Mouse (Mus musculus) embryonic fibroblast, embryonic 13.5 days (primary cell): ENCODE data around the gene Fbxw4.

Source experiments
- CTCF ChIP-seq: IDR thresholded peaks from 2 replicates; pipeline ENCODE4 v1.5.1; 2011; ENCODE audit warnings: mild to moderate bottlenecking, control low read depth, low read length, moderate library complexity, borderline replicate concordance; ENCODE audit not compliant: insufficient read depth
- POLR2A ChIP-seq: IDR thresholded peaks from 2 replicates; pipeline ENCODE4 v1.6.1; 2011; ENCODE audit warnings: low read depth, mild to moderate bottlenecking, control low read depth, low read length, moderate library complexity

DNA sequence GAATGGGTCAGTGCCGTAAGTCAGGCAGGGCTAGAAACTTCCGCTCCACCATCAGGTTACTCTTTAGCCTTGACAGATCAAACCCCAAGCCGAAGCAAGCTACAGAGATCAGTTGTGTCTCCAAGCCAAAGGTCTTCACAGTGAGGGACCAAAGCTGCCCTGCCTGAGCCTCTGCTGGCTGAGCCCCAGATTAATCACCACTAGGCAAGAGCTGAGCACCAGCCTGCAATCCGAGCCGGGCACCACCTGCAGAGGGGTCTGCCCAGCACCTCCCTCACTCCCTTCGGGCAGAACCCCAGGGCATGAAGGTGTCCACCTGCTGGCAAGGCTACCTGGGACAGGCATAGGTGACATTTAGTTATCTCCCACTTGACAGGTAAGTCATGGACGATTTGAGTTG lies 39.1 kb downstream of the Fbxw4 start:
- TF ChIP-seq CTCF: no peak
- no peak for TF ChIP-seq POLR2A
